Mouse (Mus musculus): ENCODE results near the gene Ube2j2.

The Ube2j2 gene

GRCm38 (mm10) chr4:155963106-155963505, 19.5 kb downstream of the Ube2j2 start:
- in situ Hi-C loops (cut with MboI, MseI) = loop anchor here (5.0 kb wide), 1 partner anchor 69 kb away; no protein-coding TSS in a partner anchor

GRCm38 (mm10) chr4:155964396-155964795, 20.8 kb downstream of the Ube2j2 start:
- in situ Hi-C loops (cut with MboI, MseI) = loop anchor here (5.0 kb wide), 1 partner anchor 68 kb away; no protein-coding TSS in a partner anchor

- in situ Hi-C loops (cut with MboI, MseI) = no loop called here
Observed at GRCm38 (mm10) chr4:155969043-155969653, 25.5 kb downstream of the Ube2j2 start.

- in situ Hi-C loops (cut with MboI, MseI) = no loop called here
Observed at GRCm38 (mm10) chr4:155970286-155970685, 26.7 kb downstream of the Ube2j2 start.

GRCm38 (mm10) chr4:155972651-155973050, 29.0 kb downstream of the Ube2j2 start:
- in situ Hi-C loops (cut with MboI, MseI) = no loop called here

GRCm38 (mm10) chr4:155973239-155973638, 29.6 kb downstream of the Ube2j2 start:
- in situ Hi-C loops (cut with MboI, MseI) = no loop called here

- in situ Hi-C loops (cut with MboI, MseI) = no loop called here
Observed at GRCm38 (mm10) chr4:155981436-155982082, 37.9 kb downstream of the Ube2j2 start.

GRCm38 (mm10) chr4:155983788-155984187, 40.2 kb downstream of the Ube2j2 start:
- in situ Hi-C loops (cut with MboI, MseI) = no loop called here

GRCm38 (mm10) chr4:155991211-155991907, 47.7 kb downstream of the Ube2j2 start:
- in situ Hi-C loops (cut with MboI, MseI) = no loop called here

GRCm38 (mm10) chr4:155991908-155992230, 48.2 kb downstream of the Ube2j2 start:
- in situ Hi-C loops (cut with MboI, MseI) = no loop called here

GRCm38 (mm10) chr4:155992241-155992905, 48.7 kb downstream of the Ube2j2 start, which contains the start of the genes B3galt6 and Sdf4:
B3galt6 (minus strand) TSS chr4:155992649.
Sdf4 (plus strand) TSS chr4:155992872.
- in situ Hi-C loops (cut with MboI, MseI) = no loop called here

GRCm38 (mm10) chr4:155992906-155993547, 49.4 kb downstream of the Ube2j2 start:
- in situ Hi-C loops (cut with MboI, MseI) = no loop called here

- in situ Hi-C loops (cut with MboI, MseI) = no loop called here
Observed at GRCm38 (mm10) chr4:155993606-155994005, 50.0 kb downstream of the Ube2j2 start.

- in situ Hi-C loops (cut with MboI, MseI) = no loop called here
Observed at GRCm38 (mm10) chr4:156004109-156004508, 60.5 kb downstream of the Ube2j2 start.

- in situ Hi-C loops (cut with MboI, MseI) = no loop called here
Observed at GRCm38 (mm10) chr4:156008369-156008768, 64.7 kb downstream of the Ube2j2 start.

Data from T-helper 1 cell (primary cell).